Mouse (Mus musculus) heart, adult 2 months (tissue): Measurements from ENCODE around the gene Akap2.

Experiments used
- CTCF ChIP-seq: fragments of 200-600 bp; IDR thresholded peaks from 2 replicates; pipeline ENCODE4 v1.8.1; 2022; ENCODE audit warnings: antibody characterized with exemption, mild to moderate bottlenecking, moderate library complexity
- EP300 ChIP-seq: fragments of 200-500 bp; IDR thresholded peaks from 2 replicates; pipeline ENCODE4 v1.6.1; 2011; ENCODE audit warnings: low read depth, low read length, control low read depth; ENCODE audit not compliant: insufficient read depth
- POLR2A ChIP-seq: fragments of 200-500 bp; IDR thresholded peaks from 2 replicates; pipeline ENCODE4 v1.6.1; 2011; ENCODE audit warnings: mild to moderate bottlenecking, low read depth, low read length, control low read depth; ENCODE audit not compliant: insufficient read depth

DNA sequence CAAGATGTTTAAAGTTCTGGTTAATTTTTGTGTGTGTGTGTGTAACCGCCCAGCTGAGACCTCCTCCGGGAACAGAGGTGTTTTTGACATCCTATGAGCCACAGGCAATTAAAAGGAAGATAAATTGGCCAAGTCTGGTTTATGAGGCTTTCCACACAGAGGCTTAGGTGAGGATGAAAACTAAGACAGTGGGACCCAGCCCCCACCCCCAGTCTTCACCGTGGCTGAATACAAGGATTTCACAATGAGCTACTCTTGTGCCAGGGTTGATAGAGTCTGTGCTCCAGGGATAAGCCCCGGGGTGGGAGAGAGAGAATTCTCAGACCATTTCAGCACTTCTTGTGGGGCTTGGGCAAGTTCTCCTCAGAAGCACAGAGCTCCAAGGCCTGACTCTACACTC is 33.6 kb downstream of the Akap2 start:
- TF ChIP-seq CTCF: no peak
- no peak for TF ChIP-seq POLR2A
- TF ChIP-seq EP300: no peak
